Mouse (Mus musculus) adipose tissue, adult 10 weeks (tissue): ENCODE data around the gene Ddo. TPM values are rescaled to one million over a fixed set of nuclear protein-coding genes. Genes with fewer than 3 reads are reported as not detected.

ENCODE experiments used
- polyA plus RNA-seq: library from polyadenylated mRNA; stranded (reverse); fragments of 350-450 nt; fragmentation: Illumina TruSeq; extraction: RNeasy Lipid Tissue Mini Kit (QIAGEN cat#74804); gene quantifications from one replicate; pipeline ENCODE4 v1.2.3, GENCODE M21; 2014; ENCODE audit warnings: low read depth, low replicate concordance

Gene Ddo
- 9.6 TPM for polyA plus RNA-seq

DNA sequence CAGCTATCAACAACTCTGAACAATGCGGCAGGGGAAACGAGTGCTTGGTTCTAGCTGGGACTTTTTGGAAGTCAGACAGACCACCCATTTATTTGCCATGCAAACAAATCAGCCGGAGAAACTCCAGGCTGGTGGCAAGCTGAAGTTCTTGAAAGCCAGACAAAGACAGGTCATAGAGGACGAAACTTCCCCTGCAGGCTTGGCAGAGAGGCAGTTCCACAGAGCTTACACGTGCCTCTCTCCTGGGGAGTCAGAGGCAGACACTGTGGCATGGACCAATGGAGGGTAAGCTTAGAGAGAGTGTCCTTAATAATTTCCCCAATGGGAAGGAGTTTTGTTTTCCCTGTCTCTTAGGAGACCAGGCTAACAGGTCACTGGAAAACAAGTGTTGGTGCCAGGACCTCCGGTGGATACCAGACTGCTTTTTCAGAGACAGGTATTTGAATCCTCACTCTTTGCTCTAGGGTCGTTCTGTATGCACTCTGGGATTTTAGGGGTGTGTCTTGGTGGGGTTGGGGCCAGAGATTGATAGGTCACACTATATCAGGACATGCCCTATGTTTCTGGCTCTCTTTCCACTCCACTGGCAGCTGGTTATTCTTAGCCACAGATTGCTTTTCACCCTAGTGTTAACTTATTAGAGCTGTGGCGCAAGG lies at the start of gene Ddo:
Ddo (plus strand) TSS at position 356 of the 656 bp plus-strand sequence.

DNA sequence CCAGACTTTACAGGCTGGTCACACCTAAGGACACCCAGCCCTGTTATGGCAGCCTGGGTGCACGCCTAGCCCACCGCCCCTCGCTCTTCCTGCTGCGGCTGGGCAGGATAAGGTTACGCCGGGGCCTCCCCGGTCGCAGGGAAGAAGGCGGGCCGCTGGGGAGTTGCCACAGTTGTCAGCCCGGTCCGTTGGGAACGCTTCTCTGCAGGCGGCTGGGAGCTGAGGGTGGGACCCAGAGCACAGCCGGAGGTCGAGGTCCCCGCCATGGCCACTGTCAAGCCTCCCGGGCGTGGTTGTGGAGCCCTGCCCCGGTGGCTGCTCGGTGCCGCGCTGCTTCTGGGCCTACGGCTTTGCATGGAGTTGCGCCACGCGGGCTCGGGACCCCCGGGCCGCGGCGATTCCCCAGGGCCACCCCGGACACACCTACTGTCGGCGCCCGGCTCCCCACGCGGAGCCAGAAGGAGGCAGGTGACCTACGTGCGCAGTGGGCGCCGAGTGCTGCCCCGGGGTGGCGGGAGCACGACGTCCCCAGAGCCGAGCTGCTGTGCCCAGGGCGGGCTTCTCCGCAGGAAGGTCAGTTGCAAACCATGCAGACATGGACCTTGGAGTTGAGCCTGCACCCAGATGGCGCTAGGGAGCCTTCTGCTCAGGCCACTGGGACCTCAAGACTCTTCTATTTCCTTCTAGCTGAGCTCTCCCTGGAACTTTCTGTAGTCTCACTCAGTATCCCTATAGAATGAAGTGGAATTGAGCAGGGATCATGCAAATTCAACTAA lies 53.5 kb downstream of the Ddo start, which contains the start of gene Mettl24:
Mettl24 (plus strand) TSS at position 191 of the 776 bp plus-strand sequence.

Other genes with a start within 250 kb of the Ddo start
- 3.6 TPM for gene Slc22a16, start 59.7 kb upstream of the Ddo start, polyA plus RNA-seq
- gene Mettl24, start 53.3 kb downstream of the Ddo start, polyA plus RNA-seq = 1.7 TPM